Mouse (Mus musculus) small intestine, adult 2 months (tissue): ENCODE results near the gene Cadm4. TPM values are rescaled to one million over a fixed set of nuclear protein-coding genes. Genes with fewer than 3 reads are reported as not detected.

Experiments used
- H3K27ac ChIP-seq: fragments of 200-500 bp; 2 replicates; pipeline ENCODE4 v1.5.1; 2012; ENCODE audit warnings: low read depth, low read length, control low read depth, inconsistent platforms; ENCODE audit not compliant: insufficient read depth
- H3K27me3 ChIP-seq: fragments of 200-500 bp; 2 replicates; pipeline ENCODE4 v1.6.1; 2012; ENCODE audit warnings: mild to moderate bottlenecking, moderate library complexity, low read length, inconsistent platforms; ENCODE audit not compliant: control insufficient read depth, insufficient read depth
- H3K36me3 ChIP-seq: fragments of 200-500 bp; 2 replicates; pipeline ENCODE4 v1.6.1; 2012; ENCODE audit warnings: mild to moderate bottlenecking, low read length, control low read depth, inconsistent platforms; ENCODE audit not compliant: control insufficient read depth, insufficient read depth
- H3K4me1 ChIP-seq: fragments of 200-500 bp; 2 replicates; pipeline ENCODE4 v1.6.1; 2012; ENCODE audit warnings: low read length, inconsistent platforms, mixed read lengths; ENCODE audit not compliant: control insufficient read depth, insufficient read depth, insufficient read length
- H3K4me3 ChIP-seq: fragments of 200-500 bp; 2 replicates; pipeline ENCODE4 v1.5.1; 2012; ENCODE audit warnings: low read depth, mild to moderate bottlenecking, control low read depth, inconsistent platforms, low read length, moderate library complexity
- CTCF ChIP-seq: fragments of 200-500 bp; IDR thresholded peaks from 2 replicates; pipeline ENCODE4 v1.5.1; 2012; ENCODE audit warnings: low read depth, mild to moderate bottlenecking, control low read depth, inconsistent platforms, low read length, moderate library complexity, mixed read lengths; ENCODE audit not compliant: insufficient replicate concordance, insufficient read length; ENCODE audit errors: extremely low read depth
- POLR2A ChIP-seq: fragments of 200-500 bp; IDR thresholded peaks from 2 replicates; pipeline ENCODE4 v1.6.1; 2012; ENCODE audit warnings: low read depth, mild to moderate bottlenecking, control low read depth, inconsistent platforms, low read length, moderate library complexity
- WGBS: fragments of 180-500 bp; shearing (Covaris S2); methylation state at CpG from one replicate; pipeline ENCODE4 v1.1.7; 2018; 5-methylcytosine and 5-hydroxymethylcytosine counted together
- polyA plus RNA-seq: library from polyadenylated mRNA; depleted of rRNA; stranded (reverse); fragments of >200 nt; gene quantifications from 2 replicates; pipeline ENCODE4 v1.2.3, GENCODE M21; 2012; rRNA removed

Gene Cadm4
- polyA plus RNA-seq, 1 experiment = 2.9 TPM

DNA sequence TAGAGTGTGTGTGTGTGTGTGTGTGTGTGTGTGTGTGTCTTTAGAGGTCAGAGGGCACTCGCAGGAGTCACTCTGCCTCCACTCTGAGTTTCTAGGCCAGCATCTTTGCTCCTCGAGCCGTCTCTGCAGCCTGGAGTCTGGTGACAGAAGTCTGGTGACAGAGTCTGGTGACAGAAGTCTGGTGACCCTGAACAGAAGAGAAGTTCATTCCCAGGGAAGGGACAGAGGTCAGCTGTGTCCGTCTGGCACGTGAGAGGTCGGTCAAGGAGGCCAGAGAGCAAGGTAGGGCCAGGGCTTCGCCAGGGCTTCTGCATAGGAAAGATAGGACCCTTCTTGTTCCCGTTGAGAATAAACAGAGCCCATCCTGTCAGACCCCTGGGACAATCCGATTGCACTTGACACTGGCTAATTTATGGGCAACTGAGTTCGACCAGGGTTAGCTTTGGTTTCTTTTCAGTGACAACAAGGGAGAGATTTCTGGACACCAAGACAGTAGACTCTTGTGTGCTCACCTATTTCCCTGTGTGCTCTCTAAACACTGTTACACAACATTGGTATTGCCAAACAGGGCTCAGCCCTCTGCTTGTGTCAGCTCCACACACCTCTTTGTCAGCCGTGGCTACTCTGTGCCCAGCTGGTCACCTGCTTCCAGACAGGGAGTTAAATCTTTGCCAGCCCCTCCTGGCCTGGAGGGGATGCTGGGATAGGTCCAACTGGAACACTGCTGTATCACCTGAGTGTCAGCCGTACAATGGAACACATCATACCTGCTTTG, 70.3 kb downstream of the Cadm4 start:
- no peaks in the 10 kb centered on the region for H3K27me3 ChIP-seq
- no peak for TF ChIP-seq POLR2A
- no peak for TF ChIP-seq CTCF
- H3K27ac ChIP-seq = no peak overlapping the region
- no peaks in the 10 kb centered on the region; the same call in 1 of the 2 replicates for H3K36me3 ChIP-seq
- no peak overlapping the region for H3K4me3 ChIP-seq
- WGBS = 86% methylated on average over 12 of the region's 12 CpGs
- H3K4me1 ChIP-seq = no peaks in the 10 kb centered on the region; the same call in 1 of the 2 replicates

Other genes with a start within 250 kb of the Cadm4 start
- gene Zfp109, start 244.5 kb upstream of the Cadm4 start, polyA plus RNA-seq = 0.33 and 0.56 TPM in 2 replicates
- 0.13 and 0.18 TPM in 2 replicates for gene Zfp108, start 227.2 kb upstream of the Cadm4 start, polyA plus RNA-seq
- 0.37 and 0.55 TPM in 2 replicates for gene Zfp93, start 211.6 kb upstream of the Cadm4 start, polyA plus RNA-seq
- gene Zfp61, start 180.8 kb upstream of the Cadm4 start, polyA plus RNA-seq = 1.1 and 1.5 TPM in 2 replicates
- 0.84 and 1.5 TPM in 2 replicates for gene Zfp94, start 165.4 kb upstream of the Cadm4 start, polyA plus RNA-seq
- gene Tescl, start 148.1 kb upstream of the Cadm4 start, polyA plus RNA-seq = 0.15 TPM in 1 of 2 replicates, not detected in the other
- gene Lypd5, start 132.8 kb upstream of the Cadm4 start, polyA plus RNA-seq = 0.06 TPM in 1 of 2 replicates, not detected in the other
- 61.9 and 95.5 TPM in 2 replicates for gene Kcnn4, start 111.8 kb upstream of the Cadm4 start, polyA plus RNA-seq
- gene Smg9, start 82.4 kb upstream of the Cadm4 start, polyA plus RNA-seq = 29.9 and 54.2 TPM in 2 replicates
- gene Irgc1, start 29.7 kb upstream of the Cadm4 start, polyA plus RNA-seq = 0.05 and 0.37 TPM in 2 replicates
- gene Plaur, start 19.5 kb upstream of the Cadm4 start, polyA plus RNA-seq = 9.9 and 15.8 TPM in 2 replicates
- gene Zfp428, start 25.0 kb downstream of the Cadm4 start, polyA plus RNA-seq = 6.4 and 15.7 TPM in 2 replicates
- not detected in 2 replicates for gene AC161166.1, start 30.4 kb downstream of the Cadm4 start, polyA plus RNA-seq
- gene Irgq, start 48.7 kb downstream of the Cadm4 start, polyA plus RNA-seq = 8.5 and 12.3 TPM in 2 replicates
- 0.13 TPM in 1 of 2 replicates, not detected in the other for gene Pinlyp, start 64.1 kb downstream of the Cadm4 start, polyA plus RNA-seq
- gene Xrcc1, start 64.3 kb downstream of the Cadm4 start, polyA plus RNA-seq = 12.3 and 24.7 TPM in 2 replicates
- gene Ethe1, start 105.5 kb downstream of the Cadm4 start, polyA plus RNA-seq = 44.2 and 47.3 TPM in 2 replicates
- gene Zfp575, start 105.6 kb downstream of the Cadm4 start, polyA plus RNA-seq = 0.62 and 0.79 TPM in 2 replicates
- 2.3 and 7.5 TPM in 2 replicates for gene Phldb3, start 128.7 kb downstream of the Cadm4 start, polyA plus RNA-seq
- gene Lypd3, start 154.5 kb downstream of the Cadm4 start, polyA plus RNA-seq = 0.42 and 0.70 TPM in 2 replicates
- gene Tex101, start 194.7 kb downstream of the Cadm4 start, polyA plus RNA-seq = not detected in 2 replicates
- gene BC049730, start 227.2 kb downstream of the Cadm4 start, polyA plus RNA-seq = not detected in 2 replicates
- gene Gm4763, start 244.9 kb downstream of the Cadm4 start, polyA plus RNA-seq = not detected in 2 replicates